Mouse (Mus musculus) gastrocnemius, postnatal 36 days (tissue): Measurements from ENCODE around the gene Atxn1. TPM values are rescaled to one million over a fixed set of nuclear protein-coding genes. Genes with fewer than 3 reads are reported as not detected.
A peak's percentile ranks its signal among the peaks of the same experiment; 100 is the strongest.

Experiments used
- DNase-seq, 2 experiments: peaks; one replicate each; pipeline ENCODE4 v3.0.0; 2022
- intact Hi-C: fragments of 180-260 bp; cut with DNase I; formaldehyde crosslinking; loops from one replicate; pipeline ENCODE4 v1.15.1; 2025
- total RNA-seq, 2 experiments: library from RNA; stranded (reverse); gene quantifications; 2 replicates each; pipeline ENCODE4 v1.2.3; 2021

Gene Atxn1
- total RNA-seq, 2 experiments from 2014 or later = 33.7 to 39.7 TPM

- peak; percentile 8 to 41 for DNase-seq
- intact Hi-C loops = loop anchor here (5.0 kb wide), 1 partner anchor 90 kb away; no protein-coding TSS in a partner anchor
Measured at GRCm38 (mm10) chr13:45872041-45872746, 92.6 kb downstream of the Atxn1 start.

GRCm38 (mm10) chr13:45871554-45871953 is 93.3 kb downstream of the Atxn1 start:
- DNase-seq = no peak
- intact Hi-C loops = loop anchor here (5.0 kb wide), 1 partner anchor 91 kb away; no protein-coding TSS in a partner anchor

- intact Hi-C loops = no loop called here
- no peak for DNase-seq
Measured at GRCm38 (mm10) chr13:45868886-45869285, 95.9 kb downstream of the Atxn1 start.

- intact Hi-C loops = no loop called here
- no peak for DNase-seq
Measured at GRCm38 (mm10) chr13:45867273-45867672, 97.5 kb downstream of the Atxn1 start.

- intact Hi-C loops = no loop called here
- DNase-seq = no peak
Measured at GRCm38 (mm10) chr13:45866615-45867245, 98.1 kb downstream of the Atxn1 start.

GRCm38 (mm10) chr13:45865620-45866019 is 99.2 kb downstream of the Atxn1 start:
- intact Hi-C loops = no loop called here
- DNase-seq = no peak

DNA sequence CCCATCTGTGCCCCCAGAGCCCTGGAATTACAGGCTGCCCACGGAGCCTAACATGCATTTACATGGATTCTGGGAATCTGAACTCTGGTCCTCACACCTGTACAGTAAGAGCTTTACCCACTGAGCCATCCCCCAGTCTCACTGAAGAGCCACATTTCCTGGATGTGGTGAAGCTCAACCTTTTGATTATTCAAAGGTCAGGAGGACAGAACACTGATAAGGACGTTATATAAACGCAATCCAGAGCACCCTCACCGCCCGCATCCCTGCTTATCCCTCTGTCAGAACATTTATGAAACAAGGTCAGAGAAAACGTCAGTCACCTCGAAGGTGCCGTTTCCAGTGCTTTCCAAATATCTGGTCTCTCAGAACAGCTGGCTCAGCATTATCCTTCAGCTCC is 101.0 kb downstream of the Atxn1 start:
- no peak for DNase-seq
- intact Hi-C loops = no loop called here

- no peak for DNase-seq
- intact Hi-C loops = no loop called here
Measured at GRCm38 (mm10) chr13:45861885-45862605, 102.8 kb downstream of the Atxn1 start.

DNA sequence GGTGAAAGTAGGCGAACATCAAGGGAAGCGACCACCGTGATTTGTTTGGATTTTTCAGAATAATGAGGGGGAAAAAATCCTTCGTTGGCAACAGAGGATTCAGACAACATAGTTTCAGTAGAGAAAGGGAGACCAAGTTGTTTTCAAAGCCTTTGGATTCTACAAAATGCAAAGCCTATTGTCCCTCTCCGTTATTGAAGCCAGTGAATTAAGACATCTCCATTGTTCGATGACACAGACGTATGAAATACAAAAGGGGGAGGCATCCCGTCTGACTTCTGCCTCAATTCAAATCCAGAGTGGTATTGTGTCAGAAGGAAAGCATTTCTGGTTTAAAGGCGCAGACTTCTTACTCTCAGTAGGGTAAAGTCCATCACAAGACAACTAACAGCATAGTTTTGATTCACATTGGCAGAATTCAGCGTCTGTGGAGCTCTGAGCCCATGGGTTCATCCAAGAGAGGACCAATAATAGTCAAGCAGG is 103.7 kb downstream of the Atxn1 start:
- no peak for DNase-seq
- intact Hi-C loops = no loop called here

DNA sequence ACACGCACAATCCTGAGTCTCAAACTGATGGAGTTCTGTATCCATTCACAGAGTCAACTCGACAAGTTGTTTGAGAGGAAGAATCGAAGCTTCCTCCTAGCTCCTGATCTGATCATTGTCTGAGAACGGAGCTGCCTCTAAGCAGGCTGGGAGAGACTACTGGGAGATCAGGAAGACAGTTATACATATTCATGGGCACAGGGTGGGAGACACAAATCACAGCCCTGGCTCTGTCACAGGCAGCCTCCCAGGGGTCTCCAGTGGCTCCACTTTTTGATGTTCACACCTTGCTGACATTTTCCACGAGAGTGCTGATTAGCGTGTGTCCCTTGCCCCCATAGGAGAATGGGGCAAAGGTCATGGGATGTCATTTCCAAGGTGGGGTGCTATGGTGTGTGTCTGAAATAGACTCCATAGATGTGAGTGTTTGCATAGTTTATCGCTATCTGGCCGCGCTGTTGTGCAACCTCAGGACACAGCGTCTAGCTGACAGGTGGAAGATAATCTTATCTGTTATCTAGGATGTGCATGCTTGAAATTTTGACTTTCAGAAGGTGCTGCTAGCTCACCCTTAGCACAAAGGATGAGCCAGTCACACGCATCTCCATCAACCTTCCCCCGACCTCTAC is 105.6 kb downstream of the Atxn1 start:
- DNase-seq = no peak
- intact Hi-C loops = no loop called here

GRCm38 (mm10) chr13:45857416-45857815 is 107.4 kb downstream of the Atxn1 start:
- intact Hi-C loops = no loop called here
- DNase-seq = no peak

GRCm38 (mm10) chr13:45854531-45854930 is 110.3 kb downstream of the Atxn1 start:
- intact Hi-C loops = no loop called here
- DNase-seq = no peak

DNA sequence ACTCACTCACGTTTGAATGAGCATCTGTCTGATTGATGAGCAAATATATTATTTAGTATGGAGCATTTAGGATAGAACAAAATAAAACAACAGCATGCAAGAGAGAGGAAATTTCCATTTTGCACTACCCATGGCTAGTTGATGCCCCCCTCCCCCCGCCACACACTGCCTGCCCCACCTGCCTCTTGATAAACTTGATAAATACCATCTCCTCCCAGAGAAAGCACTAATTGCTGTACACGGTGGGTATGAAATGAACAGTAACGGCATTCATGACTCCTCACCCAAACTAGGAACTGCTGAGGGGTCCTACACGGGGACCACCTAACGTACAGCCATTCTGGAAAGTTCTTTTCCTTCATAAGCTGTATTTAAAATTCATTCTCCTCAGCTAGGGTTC is 111.1 kb downstream of the Atxn1 start:
- DNase-seq = no peak
- intact Hi-C loops = no loop called here

DNA sequence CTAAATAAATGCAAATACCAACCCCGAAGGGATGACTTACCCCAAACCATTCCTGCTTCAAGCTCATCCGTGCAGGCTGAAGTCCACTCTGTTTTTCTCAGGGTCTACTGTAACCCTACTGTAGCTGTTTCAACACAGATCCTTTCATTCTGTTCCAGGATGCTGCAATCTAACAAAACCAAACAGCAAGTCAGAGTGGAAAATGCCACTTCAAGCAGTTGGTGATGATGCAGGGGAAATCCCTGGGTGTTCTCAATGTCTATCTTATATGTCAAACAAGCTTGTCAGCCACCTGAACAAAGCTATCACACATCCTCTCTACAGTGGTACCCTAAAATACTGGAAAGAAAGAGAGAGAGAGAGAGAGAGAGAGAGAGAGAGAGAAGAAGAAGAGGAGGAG is 112.5 kb downstream of the Atxn1 start:
- no peak for DNase-seq
- intact Hi-C loops = no loop called here

DNA sequence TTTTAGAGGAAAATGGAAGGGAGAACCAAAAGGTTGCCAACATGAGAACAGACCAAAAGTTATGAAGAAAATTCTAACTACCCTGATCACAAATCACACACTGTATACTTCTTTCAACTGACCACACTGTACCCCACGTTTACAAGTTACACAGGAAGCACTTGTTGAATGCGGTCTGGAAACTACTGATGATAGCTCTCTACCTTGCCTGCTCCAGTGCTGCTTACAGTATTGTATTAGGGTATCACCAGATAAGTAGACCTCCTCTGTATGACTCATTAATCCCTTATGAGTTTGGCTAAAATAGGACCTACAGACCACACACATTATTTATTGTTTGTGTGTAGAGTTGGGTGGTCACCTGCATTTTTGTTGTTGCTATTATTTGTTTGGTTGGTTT is 113.1 kb downstream of the Atxn1 start:
- DNase-seq = no peak
- intact Hi-C loops = no loop called here

GRCm38 (mm10) chr13:45851156-45851555 is 113.7 kb downstream of the Atxn1 start:
- DNase-seq = no peak
- intact Hi-C loops = no loop called here

- no peak for DNase-seq
- intact Hi-C loops = no loop called here
Measured at GRCm38 (mm10) chr13:45850181-45850974, 114.4 kb downstream of the Atxn1 start.

DNA sequence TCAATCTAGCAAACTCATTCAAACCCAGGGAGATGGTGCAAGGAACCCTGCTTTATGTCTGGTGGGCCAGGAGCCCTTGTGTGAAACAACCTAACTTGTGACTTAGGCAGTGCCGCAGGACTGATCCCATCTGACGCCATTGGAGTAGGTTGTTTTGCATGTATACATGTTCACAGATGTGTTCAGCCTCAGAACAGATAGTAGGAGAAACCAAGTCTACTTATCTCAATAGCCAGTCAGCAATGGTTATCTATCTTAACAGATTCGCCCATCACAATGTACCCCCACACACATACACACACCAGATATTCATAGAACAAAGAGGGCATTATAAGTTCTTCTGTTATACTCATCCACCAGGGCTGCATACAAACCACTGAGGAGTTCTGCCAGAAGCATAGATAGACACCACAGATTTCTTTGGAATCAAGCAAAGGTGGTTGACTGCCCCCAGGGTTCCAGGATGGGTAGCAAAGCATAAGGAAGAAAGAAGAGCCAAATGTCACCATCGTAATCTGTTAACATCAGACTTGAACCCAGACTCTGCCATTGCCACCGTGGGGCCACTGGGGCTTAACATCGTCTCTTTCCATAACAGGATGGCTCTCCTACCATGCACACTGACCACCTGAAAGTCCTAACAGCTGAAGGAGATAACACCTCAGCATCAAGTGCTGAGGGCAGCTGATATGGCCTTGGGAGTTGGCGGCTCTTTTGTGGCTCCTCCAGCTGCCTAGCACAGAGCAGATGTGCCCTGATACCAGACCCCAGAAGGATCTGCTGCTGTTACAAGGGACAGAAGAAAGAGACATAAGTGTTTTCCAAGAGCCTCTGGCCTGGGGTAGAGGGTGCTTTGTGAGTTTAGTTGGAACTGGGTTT is 115.4 kb downstream of the Atxn1 start:
- intact Hi-C loops = no loop called here
- no peak for DNase-seq

GRCm38 (mm10) chr13:45842511-45843055 is 122.2 kb downstream of the Atxn1 start:
- no peak for DNase-seq
- intact Hi-C loops = no loop called here
